Mouse (Mus musculus) frontal cortex, postnatal 14 days (tissue): Measurements from ENCODE around the gene Otx1.

Source experiments
- DNase-seq, 2 experiments: peaks; one replicate each; pipeline ENCODE4 v3.0.0; 2022; ENCODE audit warnings: low spot score in 2 of 2

The Otx1 gene

GRCm38 (mm10) chr11:21999396-22000315 lies 3.0 kb downstream of the Otx1 start:
- no peak for DNase-seq

GRCm38 (mm10) chr11:21998141-21999047 lies 4.3 kb downstream of the Otx1 start:
- DNase-seq, result no peak

GRCm38 (mm10) chr11:21997561-21998140 lies 5.0 kb downstream of the Otx1 start:
- DNase-seq, result no peak

- peak; percentile 16 to 25 for DNase-seq
These were observed 5.8 kb downstream of the Otx1 start for GRCm38 (mm10) chr11:21996661-21997560.

- DNase-seq, result peak in 1 of 2 experiments; percentile 10
These were observed 6.4 kb downstream of the Otx1 start for GRCm38 (mm10) chr11:21996325-21996647.

GRCm38 (mm10) chr11:21995534-21996324 lies 7.0 kb downstream of the Otx1 start:
- no peak for DNase-seq

GRCm38 (mm10) chr11:21994377-21995370 lies 8.0 kb downstream of the Otx1 start:
- DNase-seq, result no peak

GRCm38 (mm10) chr11:21993597-21994376 lies 8.9 kb downstream of the Otx1 start:
- DNase-seq, result peak; percentile 16 to 23

GRCm38 (mm10) chr11:21992761-21993596 lies 9.7 kb downstream of the Otx1 start:
- no peak for DNase-seq

- DNase-seq, result no peak
These were observed 14.2 kb downstream of the Otx1 start for GRCm38 (mm10) chr11:21988398-21988946.

GRCm38 (mm10) chr11:21985118-21985517 lies 17.6 kb downstream of the Otx1 start:
- no peak for DNase-seq

- DNase-seq, result no peak
These were observed 28.6 kb downstream of the Otx1 start for GRCm38 (mm10) chr11:21974005-21974531.

GRCm38 (mm10) chr11:21973597-21973996 lies 29.1 kb downstream of the Otx1 start:
- DNase-seq, result no peak

- no peak for DNase-seq
These were observed 33.8 kb downstream of the Otx1 start for GRCm38 (mm10) chr11:21968922-21969321.

- DNase-seq, result no peak
These were observed 47.5 kb downstream of the Otx1 start for GRCm38 (mm10) chr11:21955167-21955566.

- DNase-seq, result no peak
These were observed 51.0 kb downstream of the Otx1 start for GRCm38 (mm10) chr11:21951657-21952237.
